Mouse (Mus musculus) CH12.LX (cell line): ENCODE measurements around the gene LTO1. TPM values are rescaled to one million over a fixed set of nuclear protein-coding genes. Genes with fewer than 3 reads are reported as not detected.

Experiments used
- DNase-seq: peaks from one replicate; pipeline ENCODE4 v3.0.0-alpha.2; 2013; ENCODE audit errors: extremely low read depth
- H3K27ac ChIP-seq: 2 replicates; pipeline ENCODE4 v1.5.1; 2012; ENCODE audit warnings: low read depth, mild to moderate bottlenecking, control low read depth, moderate library complexity; ENCODE audit not compliant: insufficient read depth
- H3K27me3 ChIP-seq: replicated peaks from 2 replicates; pipeline ENCODE3; 2012; ENCODE audit warnings: inconsistent platforms
- H3K36me3 ChIP-seq, 2 experiments: replicated peaks in 1 of 2; 2 replicates each; pipeline versions ENCODE3 to v1.6.1; 2012; ENCODE audit warnings: inconsistent platforms in 1 of 2, low read length in 1 of 2, mild to moderate bottlenecking in 1 of 2, mixed read lengths in 1 of 2, moderate library complexity in 1 of 2; ENCODE audit not compliant: control insufficient read depth in 1 of 2, insufficient read depth in 1 of 2
- H3K4me1 ChIP-seq, 2 experiments: 2 replicates each; pipeline ENCODE4 v1.6.1; 2012; ENCODE audit warnings: inconsistent platforms in 1 of 2, moderate library complexity in 1 of 2; ENCODE audit not compliant: insufficient read depth in 2 of 2, control insufficient read depth in 1 of 2
- H3K4me2 ChIP-seq: 2 replicates; pipeline ENCODE4 v1.6.1; 2012; ENCODE audit warnings: low read depth, mild to moderate bottlenecking, control low read depth; ENCODE audit not compliant: poor library complexity, insufficient read depth, severe bottlenecking
- H3K4me3 ChIP-seq, 3 experiments: fragments of 150-350 bp in 1 of 3; sonication (generic) in 1 of 3; replicated peaks in 1 of 3; 2 replicates each; pipeline versions ENCODE3 to v1.5.1; 2011 to 2012; ENCODE audit warnings: low read depth in 2 of 3, low read length in 2 of 3, mild to moderate bottlenecking in 2 of 3, moderate library complexity in 2 of 3, control low read depth in 1 of 3, improper control_type of control experiment in 1 of 3, inconsistent platforms in 1 of 3, mixed read lengths in 1 of 3; ENCODE audit not compliant: poor library complexity in 1 of 3
- H3K79me2 ChIP-seq: replicated peaks from 2 replicates; pipeline ENCODE4 v1.6.1; 2012; ENCODE audit warnings: mild to moderate bottlenecking, moderate library complexity; ENCODE audit not compliant: control insufficient read depth, poor library complexity, insufficient read depth, severe bottlenecking; ENCODE audit errors: extremely low read depth
- H3K9ac ChIP-seq: 2 replicates; pipeline ENCODE4 v1.6.1; 2012; ENCODE audit warnings: low read depth, mild to moderate bottlenecking, control low read depth, moderate library complexity; ENCODE audit not compliant: insufficient read depth
- H3K9me3 ChIP-seq: replicated peaks from 2 replicates; pipeline ENCODE3; 2012; ENCODE audit warnings: low read length, inconsistent platforms, mixed read lengths
- CHD1 ChIP-seq: IDR thresholded peaks from 2 replicates; pipeline ENCODE4 v1.6.1; 2012; ENCODE audit warnings: low read depth, low read length, improper control_type of control experiment, inconsistent platforms
- CHD2 ChIP-seq: IDR thresholded peaks from 2 replicates; pipeline ENCODE4 v1.6.1; 2011; ENCODE audit warnings: low read length, improper control_type of control experiment
- CTCF ChIP-seq, 2 experiments: IDR thresholded peaks in 1 of 2; conservative IDR thresholded peaks in 1 of 2; 2 replicates each; pipeline ENCODE4 v1.5.1; 2011 to 2012; ENCODE audit warnings: low read depth in 2 of 2, low read length in 2 of 2, improper control_type of control experiment in 1 of 2, inconsistent platforms in 1 of 2, mild to moderate bottlenecking in 1 of 2, moderate library complexity in 1 of 2
- ELF1 ChIP-seq: IDR thresholded peaks from 2 replicates; pipeline ENCODE4 v1.6.1; 2014; ENCODE audit warnings: low read depth, mild to moderate bottlenecking, inconsistent platforms, low read length, improper control_type of control experiment
- ETS1 ChIP-seq: conservative IDR thresholded peaks from 2 replicates; pipeline ENCODE4 v1.6.1; 2012; ENCODE audit warnings: low read depth, mild to moderate bottlenecking, inconsistent platforms, low read length, improper control_type of control experiment, moderate library complexity
- IRF4 ChIP-seq: IDR thresholded peaks from 2 replicates; pipeline ENCODE4 v1.6.1; 2014; ENCODE audit warnings: low read depth, mild to moderate bottlenecking, inconsistent platforms, low read length, improper control_type of control experiment
- MAX ChIP-seq: IDR thresholded peaks from 2 replicates; pipeline ENCODE4 v1.6.1; 2011; ENCODE audit warnings: low read length, improper control_type of control experiment
- MAZ ChIP-seq: IDR thresholded peaks from 2 replicates; pipeline ENCODE4 v1.6.1; 2012; ENCODE audit warnings: low read depth, mild to moderate bottlenecking, inconsistent platforms, low read length, improper control_type of control experiment, moderate library complexity
- MXI1 ChIP-seq: IDR thresholded peaks from 2 replicates; pipeline ENCODE4 v1.6.1; 2011; ENCODE audit warnings: mild to moderate bottlenecking, low read depth, low read length, improper control_type of control experiment
- NELFE ChIP-seq: IDR thresholded peaks from 2 replicates; pipeline ENCODE4 v1.6.1; 2011; ENCODE audit warnings: low read depth, low read length, improper control_type of control experiment
- PAX5 ChIP-seq: IDR thresholded peaks from 2 replicates; pipeline ENCODE4 v1.6.1; 2012; ENCODE audit warnings: low read length, inconsistent platforms, mixed read lengths
- RAD21 ChIP-seq: IDR thresholded peaks from 2 replicates; pipeline ENCODE4 v1.6.1; 2011; ENCODE audit warnings: low read depth, mild to moderate bottlenecking, low read length, improper control_type of control experiment, moderate library complexity
- RCOR1 ChIP-seq: conservative IDR thresholded peaks from 2 replicates; pipeline ENCODE4 v1.6.1; 2012; ENCODE audit warnings: low read depth, mild to moderate bottlenecking, inconsistent platforms, low read length, improper control_type of control experiment
- ZC3H11A ChIP-seq: IDR thresholded peaks from 2 replicates; pipeline ENCODE4 v1.6.1; 2012; ENCODE audit warnings: low read depth, mild to moderate bottlenecking, inconsistent platforms, low read length, improper control_type of control experiment
- ZKSCAN1 ChIP-seq: IDR thresholded peaks from 2 replicates; pipeline ENCODE4 v1.6.1; 2012; ENCODE audit warnings: low read depth, inconsistent platforms, low read length, improper control_type of control experiment, borderline replicate concordance
- dilution Hi-C: fragments of 300-500 bp; cut with MboI; formaldehyde crosslinking; loops from 2 replicates; pipeline ENCODE4 v1.14.3; 2020; ENCODE audit warnings: low sequenced_read_pairs; ENCODE audit not compliant: extremely low pct_unique_long_range_greater_than_20kb, extremely low pct_ligation_motif_present
- in situ Hi-C: fragments of 300-500 bp; cut with MboI; formaldehyde crosslinking; loops from 3 replicates; pipeline ENCODE4 v1.14.3; 2019; ENCODE audit warnings: low sequenced_read_pairs, low pct_ligation_motif_present, low pct_unique_long_range_greater_than_20kb, mixed read lengths
- polyA plus RNA-seq: library from polyadenylated mRNA; unstranded; fragments of >175 nt; gene quantifications from 2 replicates; pipeline ENCODE4 v1.2.1, GENCODE M21; 2012; ENCODE audit warnings: low read depth; ENCODE audit not compliant: insufficient read length
- total RNA-seq, 2 experiments: library from RNA; depleted of rRNA; stranded (reverse); fragments of 300-350 nt in 1 of 2; fragments of >200 nt in 1 of 2; gene quantifications; 2 replicates each; pipeline ENCODE4 v1.2.3; 2012 to 2014

The LTO1 gene
- total and polyA plus RNA-seq, 3 experiments = 4.0 to 10.7 (median 8.5) TPM

- Histone ChIP-seq H3K4me3 (no peak overlapping the region), H3K9me3 (no peaks in the 10 kb centered on the region), H3K27ac (no peak overlapping the region), H3K4me2 (no peak overlapping the region), H3K36me3 (peaks cover 40 to 65% of the 10 kb centered on the region in 2 experiments), H3K4me1 (peaks cover 5 to 12% of the 10 kb centered on the region in 2 experiments; a peak in 2 of 4 replicates), H3K9ac (no peak overlapping the region), H3K27me3 (peaks cover under 1% of the 10 kb centered on the region), H3K79me2 (no peaks in the 10 kb centered on the region)
- dilution Hi-C loops = no loop called here
- in situ Hi-C loops = no loop called here
- no peak for DNase-seq
- TF ChIP-seq ZC3H11A (no peak), CTCF (conservative IDR thresholded peaks at IDR 0.05 in 1 of 2, IDR thresholded peaks at IDR 0.05 in 1 of 2; ENCODE audit: low read depth in 2 of 2, low read length in 2 of 2) (peak in 1 of 2 experiments; percentile 22; a peak in 2 of 4 replicates)
Observed at GRCm38 (mm10) chr7:144918823-144919222, 3.9 kb downstream of the LTO1 start.

- Histone ChIP-seq H3K79me2 (no peaks in the 10 kb centered on the region), H3K9me3 (no peaks in the 10 kb centered on the region), H3K4me1 (peaks cover 2 to 9% of the 10 kb centered on the region in 2 experiments; a peak in 3 of 4 replicates), H3K36me3 (peaks cover 0 to 57% of the 10 kb centered on the region in 2 experiments), H3K4me2 (no peak overlapping the region), H3K27ac (no peak overlapping the region), H3K9ac (no peak overlapping the region), H3K4me3 (no peak overlapping the region), H3K27me3 (no peaks in the 10 kb centered on the region)
- no peak for DNase-seq
- dilution Hi-C loops = no loop called here
- in situ Hi-C loops = no loop called here
- TF ChIP-seq PAX5 (no peak), CHD1 (no peak), MXI1 (no peak), ELF1 (no peak), RCOR1 (no peak), ETS1 (no peak), MAZ (no peak), IRF4 (no peak), CHD2 (no peak), MAX (no peak), ZKSCAN1 (no peak), RAD21 (no peak), NELFE (no peak)
Observed at GRCm38 (mm10) chr7:144927591-144927990, 12.7 kb downstream of the LTO1 start.
